Mouse (Mus musculus) thymus, adult 2 months (tissue): ENCODE data around the gene Iqsec2. TPM values are rescaled to one million over a fixed set of nuclear protein-coding genes. Genes with fewer than 3 reads are reported as not detected.

Experiments used
- DNase-seq: peaks from one replicate; pipeline ENCODE4 v3.0.0; 2021
- H3K27ac ChIP-seq: fragments of 200-500 bp; 2 replicates; pipeline ENCODE4 v1.5.1; 2012; ENCODE audit warnings: low read length, control low read depth; ENCODE audit not compliant: control insufficient read depth, insufficient read depth
- H3K27me3 ChIP-seq: fragments of 200-500 bp; 2 replicates; pipeline ENCODE4 v1.6.1; 2012; ENCODE audit warnings: mild to moderate bottlenecking, low read length, moderate library complexity, mixed read lengths; ENCODE audit not compliant: control insufficient read depth, insufficient read depth
- H3K36me3 ChIP-seq: fragments of 200-500 bp; 2 replicates; pipeline ENCODE4 v1.6.1; 2012; ENCODE audit warnings: mild to moderate bottlenecking, low read length, moderate library complexity; ENCODE audit not compliant: control insufficient read depth, insufficient read depth
- H3K4me1 ChIP-seq: fragments of 200-500 bp; replicated peaks from 2 replicates; pipeline ENCODE4 v1.6.1; 2012; ENCODE audit warnings: low read length; ENCODE audit not compliant: control insufficient read depth, insufficient read depth
- H3K4me3 ChIP-seq: fragments of 200-500 bp; 2 replicates; pipeline ENCODE4 v1.5.1; 2012; ENCODE audit warnings: mild to moderate bottlenecking, low read length, control low read depth, moderate library complexity; ENCODE audit not compliant: control insufficient read depth, insufficient read depth
- CTCF ChIP-seq: fragments of 200-500 bp; IDR thresholded peaks from 2 replicates; pipeline ENCODE4 v1.5.1; 2012; ENCODE audit warnings: mild to moderate bottlenecking, control low read depth, low read length, moderate library complexity, borderline replicate concordance; ENCODE audit not compliant: control insufficient read depth, poor library complexity, insufficient read depth; ENCODE audit errors: extremely low read depth
- POLR2A ChIP-seq: fragments of 200-500 bp; IDR thresholded peaks from 2 replicates; pipeline ENCODE4 v1.6.1; 2012; ENCODE audit warnings: mild to moderate bottlenecking, low read length, control low read depth, moderate library complexity; ENCODE audit not compliant: control insufficient read depth, poor library complexity, insufficient read depth; ENCODE audit errors: extremely low read depth
- WGBS: fragments of 180-500 bp; shearing (Covaris S2); methylation state at CpG from one replicate; pipeline ENCODE4 v1.1.7; 2018; 5-methylcytosine and 5-hydroxymethylcytosine counted together
- polyA plus RNA-seq: library from polyadenylated mRNA; depleted of rRNA; stranded (reverse); fragments of >200 nt; gene quantifications from 2 replicates; pipeline ENCODE4 v1.2.3, GENCODE M21; 2012

Gene Iqsec2
- polyA plus RNA-seq, 1 experiment: 9.7 TPM

GRCm38 (mm10) chrX:152201737-152202421 is 57.8 kb downstream of the Iqsec2 start:
- no peaks in the 10 kb centered on the region for H3K4me1 ChIP-seq
- H3K27ac ChIP-seq: no peak overlapping the region
- no peak overlapping the region for H3K4me3 ChIP-seq
- DNase-seq: no peak
- H3K36me3 ChIP-seq: no peaks in the 10 kb centered on the region
- WGBS: 85% methylated on average over 4 of the region's 4 CpGs
- H3K27me3 ChIP-seq: no peaks in the 10 kb centered on the region
- TF ChIP-seq CTCF: no peak
- TF ChIP-seq POLR2A: no peak

GRCm38 (mm10) chrX:152202422-152203103 is 58.5 kb downstream of the Iqsec2 start:
- Histone ChIP-seq H3K36me3 (no peaks in the 10 kb centered on the region), H3K27ac (no peak overlapping the region), H3K27me3 (no peaks in the 10 kb centered on the region), H3K4me3 (no peak overlapping the region), H3K4me1 (no peaks in the 10 kb centered on the region)
- DNase-seq: no peak
- TF ChIP-seq CTCF (no peak), POLR2A (no peak)
- WGBS: 66% methylated on average over 8 of the region's 8 CpGs

- no peaks in the 10 kb centered on the region for H3K27me3 ChIP-seq
- H3K27ac ChIP-seq: no peak overlapping the region
- no peaks in the 10 kb centered on the region for H3K4me1 ChIP-seq
- H3K4me3 ChIP-seq: no peak overlapping the region
- H3K36me3 ChIP-seq: no peaks in the 10 kb centered on the region
- WGBS: 96% methylated on average over 4 of the region's 4 CpGs
- DNase-seq: no peak
- no peak for TF ChIP-seq POLR2A
- TF ChIP-seq CTCF: no peak
Observed at GRCm38 (mm10) chrX:152203247-152203646, 59.2 kb downstream of the Iqsec2 start.

GRCm38 (mm10) chrX:152205486-152205885 is 61.4 kb downstream of the Iqsec2 start:
- Histone ChIP-seq H3K4me3 (no peak overlapping the region), H3K27me3 (no peaks in the 10 kb centered on the region), H3K27ac (no peak overlapping the region), H3K36me3 (no peaks in the 10 kb centered on the region), H3K4me1 (no peaks in the 10 kb centered on the region)
- WGBS: 96% methylated on average over 1 of the region's 1 CpGs
- no peak for DNase-seq
- TF ChIP-seq POLR2A: no peak
- TF ChIP-seq CTCF: no peak

GRCm38 (mm10) chrX:152214703-152215102 is 70.6 kb downstream of the Iqsec2 start:
- 11% methylated on average over 1 of the region's 1 CpGs for WGBS
- H3K4me3 ChIP-seq: no peak overlapping the region
- H3K36me3 ChIP-seq: no peaks in the 10 kb centered on the region
- DNase-seq: no peak
- no peaks in the 10 kb centered on the region for H3K27me3 ChIP-seq
- TF ChIP-seq POLR2A (no peak), CTCF (no peak)
- no peak overlapping the region for H3K27ac ChIP-seq
- H3K4me1 ChIP-seq: no peaks in the 10 kb centered on the region

- no peak for DNase-seq
- Histone ChIP-seq H3K4me1 (no peaks in the 10 kb centered on the region), H3K4me3 (no peak overlapping the region), H3K27me3 (no peaks in the 10 kb centered on the region), H3K36me3 (no peaks in the 10 kb centered on the region), H3K27ac (no peak overlapping the region)
- WGBS: 91% methylated on average over 2 of the region's 2 CpGs
- no peak for TF ChIP-seq POLR2A
- no peak for TF ChIP-seq CTCF
Observed at GRCm38 (mm10) chrX:152218529-152218928, 74.5 kb downstream of the Iqsec2 start.
